Mouse (Mus musculus): ENCODE measurements at regions not wholly inside any gene's neighbourhood (a gene's known extent, or its start where the extent isn't known, plus 50 kb on each side); places are given as distances from the start of the nearest gene placed in this dataset.

DNA sequence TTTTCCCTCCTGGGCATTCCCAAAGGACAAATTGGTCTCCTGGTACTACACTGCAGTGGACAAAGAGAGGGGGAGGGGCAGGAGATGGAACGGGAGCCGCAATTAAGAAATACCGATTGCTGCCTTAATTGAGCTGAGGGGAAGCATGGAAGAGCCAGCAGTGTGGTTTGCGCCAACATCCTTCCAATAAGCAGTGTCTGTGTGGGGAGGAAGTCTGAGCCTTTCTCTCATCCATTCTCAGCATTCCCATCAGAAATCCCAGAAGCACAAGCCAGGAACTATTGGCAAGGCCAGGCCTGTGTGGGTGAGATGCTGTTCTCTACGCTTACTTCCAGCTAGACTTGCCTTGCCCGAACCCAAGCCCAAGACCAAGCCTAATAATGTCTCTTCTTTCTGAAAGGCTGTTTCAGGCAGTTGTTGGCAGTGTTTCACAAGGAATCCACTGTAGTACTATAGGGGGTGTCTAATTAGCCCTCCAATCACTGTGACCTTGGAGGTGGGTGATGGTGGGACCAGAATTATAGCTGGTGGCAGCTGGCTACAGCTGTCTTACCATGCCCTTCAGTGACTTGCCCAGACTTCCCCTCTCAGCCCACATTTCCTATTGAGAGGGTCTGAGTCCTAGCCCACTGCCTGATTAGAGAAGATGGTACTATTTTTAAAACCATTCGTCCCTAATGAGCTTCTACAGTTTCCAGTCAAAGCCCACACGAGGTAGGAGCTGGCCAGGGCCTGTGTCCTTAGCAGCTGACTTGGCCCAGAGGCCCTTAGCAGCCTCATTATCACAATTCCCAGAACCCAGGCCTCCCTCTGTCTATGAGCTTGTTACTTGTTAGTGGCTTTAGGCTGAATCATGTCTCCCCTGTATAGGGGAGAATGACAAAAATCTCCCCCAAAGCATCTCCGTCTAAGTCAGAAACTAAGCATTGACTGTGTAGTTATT, 115.1 kb upstream of the Bdnf start:
- H3K4me1 ChIP-seq (ENCODE audit: control insufficient read depth, insufficient read depth, low read length): no peaks in the 10 kb centered on the region
- H3K27ac ChIP-seq (ENCODE audit: low read length): no peak overlapping the region
- no peak overlapping the region for H3K4me2 ChIP-seq (ENCODE audit: low read depth, low read length)
- no peak overlapping the region for H3K9ac ChIP-seq (ENCODE audit: low read depth, low read length)
- H3K4me3 ChIP-seq (ENCODE audit: low read length): no peak overlapping the region
- no peak for ATAC-seq
- H3K27me3 ChIP-seq (replicated peaks; ENCODE audit: control insufficient read depth, insufficient read depth, low read length): no peaks in the 10 kb centered on the region
- H3K36me3 ChIP-seq (ENCODE audit: control insufficient read depth, insufficient read depth, low read length): no peaks in the 10 kb centered on the region
- WGBS: 81% methylated on average over 9 of the region's 9 CpGs
- H3K9me3 ChIP-seq (ENCODE audit: control insufficient read depth, low read length): no peaks in the 10 kb centered on the region

DNA sequence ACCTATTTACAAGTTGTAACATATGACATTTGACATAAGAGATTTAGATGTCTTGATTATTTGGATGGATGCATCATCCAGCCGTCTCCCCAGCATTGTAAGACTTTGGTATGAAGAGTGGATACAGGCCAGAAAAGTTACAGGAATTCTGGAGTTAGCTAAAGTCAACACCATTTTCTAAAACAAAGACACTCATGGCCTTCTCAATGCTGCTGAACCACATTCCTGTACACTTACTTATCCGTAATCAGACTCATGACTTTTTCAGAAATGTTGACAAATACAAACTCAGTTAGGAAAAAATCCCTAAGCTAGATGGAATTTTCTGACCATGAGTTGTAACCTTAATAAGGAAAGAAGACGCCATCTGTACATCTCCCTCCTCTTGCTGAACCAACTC, 111.5 kb upstream of the Bdnf start:
- Histone ChIP-seq H3K27me3 (replicated peaks; ENCODE audit: control insufficient read depth, insufficient read depth, low read length) (no peaks in the 10 kb centered on the region), H3K4me2 (ENCODE audit: low read depth, low read length) (no peak overlapping the region), H3K27ac (ENCODE audit: low read length) (no peak overlapping the region), H3K4me1 (ENCODE audit: control insufficient read depth, insufficient read depth, low read length) (no peaks in the 10 kb centered on the region), H3K9me3 (ENCODE audit: control insufficient read depth, low read length) (no peaks in the 10 kb centered on the region), H3K36me3 (ENCODE audit: control insufficient read depth, insufficient read depth, low read length) (no peaks in the 10 kb centered on the region), H3K9ac (ENCODE audit: low read depth, low read length) (no peak overlapping the region), H3K4me3 (ENCODE audit: low read length) (no peak overlapping the region)
- no peak for ATAC-seq
- WGBS: 78% methylated on average over 3 of the region's 3 CpGs

DNA sequence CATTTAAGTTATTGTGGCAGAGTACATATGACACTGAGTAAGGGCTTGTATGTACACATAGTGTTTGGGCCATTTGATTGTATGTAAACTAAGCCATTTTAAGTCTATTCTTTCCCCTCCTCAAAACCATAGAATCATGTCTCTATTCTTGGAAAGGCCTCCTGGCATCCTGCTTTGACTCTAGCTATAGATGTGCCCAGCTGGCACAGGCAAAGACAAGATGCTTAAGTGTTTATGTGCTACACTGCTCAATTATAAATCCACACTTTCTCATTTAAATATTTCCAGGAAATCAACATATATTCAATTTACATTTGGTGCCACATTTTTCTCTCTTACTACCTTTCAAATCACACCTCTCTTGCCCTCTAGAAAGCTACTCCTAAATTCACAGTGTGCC, 97.6 kb upstream of the Bdnf start:
- Histone ChIP-seq H3K36me3 (ENCODE audit: control insufficient read depth, insufficient read depth, low read length) (no peaks in the 10 kb centered on the region), H3K27ac (ENCODE audit: low read length) (no peak overlapping the region), H3K9ac (ENCODE audit: low read depth, low read length) (no peak overlapping the region), H3K4me2 (ENCODE audit: low read depth, low read length) (no peak overlapping the region), H3K9me3 (ENCODE audit: control insufficient read depth, low read length) (no peaks in the 10 kb centered on the region), H3K27me3 (replicated peaks; ENCODE audit: control insufficient read depth, insufficient read depth, low read length) (no peaks in the 10 kb centered on the region), H3K4me3 (ENCODE audit: low read length) (no peak overlapping the region), H3K4me1 (ENCODE audit: control insufficient read depth, insufficient read depth, low read length) (0 out of 2 replicates have a peak, but pooled peaks cover 4% of the 10 kb centered on the region)
- no peak for ATAC-seq

DNA sequence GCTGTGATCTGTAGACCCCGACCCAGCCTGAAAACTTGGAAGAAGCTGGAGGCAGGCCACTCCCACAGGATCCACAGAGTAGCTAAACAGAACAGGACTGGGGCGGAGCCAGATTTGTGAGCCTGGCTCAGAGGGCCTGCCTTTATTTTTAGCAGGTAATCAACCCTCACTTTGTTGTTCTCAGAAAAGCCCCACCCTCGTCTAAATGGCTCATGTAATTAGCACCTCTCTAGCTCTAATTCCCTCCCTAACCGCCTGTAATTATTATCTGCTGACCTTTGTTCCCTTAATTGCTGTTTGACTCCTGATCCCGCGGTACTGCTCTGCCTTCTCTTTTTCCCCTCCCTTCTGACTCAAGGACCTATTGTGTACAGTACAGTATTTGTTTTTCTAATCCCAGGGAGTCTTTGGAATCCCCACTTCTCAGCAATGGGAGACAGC, 95.6 kb upstream of the Bdnf start:
- Histone ChIP-seq H3K9ac (ENCODE audit: low read depth, low read length) (no peak overlapping the region), H3K27ac (ENCODE audit: low read length) (no peak overlapping the region), H3K4me3 (ENCODE audit: low read length) (no peak overlapping the region), H3K4me2 (ENCODE audit: low read depth, low read length) (peak overlapping the region; percentile 13; the same call in 1 of the 2 replicates), H3K27me3 (replicated peaks; ENCODE audit: control insufficient read depth, insufficient read depth, low read length) (no peaks in the 10 kb centered on the region), H3K36me3 (ENCODE audit: control insufficient read depth, insufficient read depth, low read length) (no peaks in the 10 kb centered on the region), H3K4me1 (ENCODE audit: control insufficient read depth, insufficient read depth, low read length) (0 out of 2 replicates have a peak, but pooled peaks cover 4% of the 10 kb centered on the region), H3K9me3 (ENCODE audit: control insufficient read depth, low read length) (no peaks in the 10 kb centered on the region)
- WGBS: 6% methylated on average over 6 of the region's 6 CpGs
- peak; percentile 99 for ATAC-seq

DNA sequence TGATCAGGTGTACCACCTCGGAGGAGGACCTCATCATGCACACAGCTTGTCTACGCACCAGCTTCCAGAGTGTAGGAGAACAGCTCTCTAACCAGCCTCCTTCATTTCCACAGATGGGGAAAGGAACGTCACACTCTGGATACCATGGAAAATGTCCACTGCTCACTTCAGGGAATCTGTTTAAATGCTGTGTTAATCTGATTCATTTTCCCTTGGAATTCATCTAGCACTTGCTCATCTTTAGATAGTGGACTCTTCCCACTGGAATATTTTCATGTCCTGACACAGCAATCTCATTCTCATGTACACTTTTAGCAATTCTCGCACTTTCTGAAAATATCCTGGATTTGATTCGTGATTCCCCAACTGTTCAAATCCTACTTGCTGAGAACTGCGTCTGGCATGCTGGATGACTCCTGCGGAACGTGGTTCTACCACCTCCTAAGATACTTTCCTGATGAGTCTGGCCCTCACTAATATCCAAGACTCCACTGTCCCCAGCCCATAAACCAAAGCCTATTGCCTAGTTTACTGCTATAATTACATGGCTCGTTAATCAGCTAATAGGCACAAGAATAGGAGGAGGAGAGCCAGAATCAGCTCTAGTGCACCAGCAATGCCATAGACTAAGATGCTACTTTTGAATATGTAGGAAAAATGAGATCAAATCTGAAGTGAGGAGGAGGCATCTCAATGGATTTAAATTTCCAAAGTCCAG, 56.0 kb upstream of the Bdnf start:
- Histone ChIP-seq H3K9ac (ENCODE audit: low read depth, low read length) (no peak overlapping the region), H3K27me3 (replicated peaks; ENCODE audit: control insufficient read depth, insufficient read depth, low read length) (no peaks in the 10 kb centered on the region), H3K4me3 (ENCODE audit: low read length) (no peak overlapping the region), H3K27ac (ENCODE audit: low read length) (no peak overlapping the region), H3K36me3 (ENCODE audit: control insufficient read depth, insufficient read depth, low read length) (no peaks in the 10 kb centered on the region), H3K4me2 (ENCODE audit: low read depth, low read length) (no peak overlapping the region), H3K9me3 (ENCODE audit: control insufficient read depth, low read length) (no peaks in the 10 kb centered on the region), H3K4me1 (ENCODE audit: control insufficient read depth, insufficient read depth, low read length) (no peaks in the 10 kb centered on the region)
- no peak for ATAC-seq
- 84% methylated on average over 9 of the region's 9 CpGs for WGBS

DNA sequence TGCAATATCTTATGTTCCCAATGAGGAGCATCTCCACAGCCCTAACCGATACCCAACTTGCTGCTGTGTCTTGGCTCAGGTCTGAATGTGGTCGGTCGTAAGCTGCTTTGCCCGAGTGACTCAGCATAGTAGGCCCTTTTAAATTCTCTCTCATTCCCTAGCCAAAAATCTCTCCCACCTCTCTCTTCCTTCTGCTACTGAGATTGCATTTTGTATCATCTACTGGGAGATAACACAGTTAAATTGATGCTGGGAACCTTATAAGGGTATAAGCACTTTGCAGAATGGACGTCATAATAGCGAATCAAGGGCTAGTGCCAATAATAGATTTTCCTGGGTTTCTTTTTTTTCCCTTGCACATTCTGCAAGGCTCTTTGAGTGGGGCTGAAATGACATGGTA, 54.8 kb upstream of the Bdnf start:
- 90% methylated on average over 6 of the region's 6 CpGs for WGBS
- Histone ChIP-seq H3K27me3 (replicated peaks; ENCODE audit: control insufficient read depth, insufficient read depth, low read length) (no peaks in the 10 kb centered on the region), H3K9me3 (ENCODE audit: control insufficient read depth, low read length) (no peaks in the 10 kb centered on the region), H3K9ac (ENCODE audit: low read depth, low read length) (no peak overlapping the region), H3K4me3 (ENCODE audit: low read length) (no peak overlapping the region), H3K4me1 (ENCODE audit: control insufficient read depth, insufficient read depth, low read length) (no peaks in the 10 kb centered on the region), H3K36me3 (ENCODE audit: control insufficient read depth, insufficient read depth, low read length) (no peaks in the 10 kb centered on the region), H3K27ac (ENCODE audit: low read length) (no peak overlapping the region), H3K4me2 (ENCODE audit: low read depth, low read length) (no peak overlapping the region)
- ATAC-seq: no peak

DNA sequence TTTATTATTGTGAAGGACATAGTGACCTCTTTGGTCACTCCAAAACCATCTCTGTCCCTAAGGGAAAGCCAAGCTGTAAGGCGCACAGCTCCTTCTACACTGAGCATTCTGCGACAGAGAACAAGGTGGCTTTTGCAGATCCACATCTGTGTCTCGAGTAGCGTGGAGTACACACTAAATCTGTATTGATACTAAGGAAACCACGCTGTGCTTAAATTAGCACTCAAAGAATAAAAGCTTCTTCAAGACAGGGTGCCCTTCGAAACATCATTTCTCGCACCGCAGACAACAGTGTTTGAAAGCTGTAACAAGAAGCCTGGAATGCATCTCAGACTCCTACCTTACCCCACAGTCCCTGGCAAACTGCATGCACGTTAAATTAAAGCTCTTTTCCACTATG, 52.9 kb upstream of the Bdnf start:
- H3K9me3 ChIP-seq (ENCODE audit: control insufficient read depth, low read length): no peaks in the 10 kb centered on the region
- no peaks in the 10 kb centered on the region for H3K4me1 ChIP-seq (ENCODE audit: control insufficient read depth, insufficient read depth, low read length)
- 59% methylated on average over 9 of the region's 9 CpGs for WGBS
- no peak overlapping the region for H3K27ac ChIP-seq (ENCODE audit: low read length)
- no peak overlapping the region for H3K4me3 ChIP-seq (ENCODE audit: low read length)
- no peak overlapping the region for H3K9ac ChIP-seq (ENCODE audit: low read depth, low read length)
- H3K4me2 ChIP-seq (ENCODE audit: low read depth, low read length): no peak overlapping the region
- H3K27me3 ChIP-seq (replicated peaks; ENCODE audit: control insufficient read depth, insufficient read depth, low read length): no peaks in the 10 kb centered on the region
- H3K36me3 ChIP-seq (ENCODE audit: control insufficient read depth, insufficient read depth, low read length): no peaks in the 10 kb centered on the region
- ATAC-seq: no peak

Data from intestine, embryonic 16.5 days (tissue).